Mouse (Mus musculus) MEL (cell line): ENCODE measurements around the gene Rpl19.

Source experiments
- CTCF ChIP-seq, 3 experiments: IDR thresholded peaks in 2 of 3; conservative IDR thresholded peaks in 1 of 3; 2 replicates each; pipeline ENCODE4 v1.5.1; 2011 to 2012; ENCODE audit warnings: low read length in 3 of 3, low read depth in 2 of 3, mild to moderate bottlenecking in 2 of 3, improper control_type of control experiment in 1 of 3, inconsistent platforms in 1 of 3, mixed read lengths in 1 of 3, moderate library complexity in 1 of 3; ENCODE audit not compliant: control insufficient read depth in 1 of 3, insufficient read depth in 1 of 3, poor library complexity in 1 of 3, severe bottlenecking in 1 of 3
- HCFC1 ChIP-seq: IDR thresholded peaks from 2 replicates; pipeline ENCODE4 v1.6.1; 2012; ENCODE audit warnings: low read depth, mild to moderate bottlenecking, inconsistent platforms, low read length, improper control_type of control experiment, moderate library complexity
- JUND ChIP-seq: IDR thresholded peaks from 2 replicates; pipeline ENCODE4 v1.6.1; 2011; ENCODE audit warnings: low read depth, mild to moderate bottlenecking, improper control_type of control experiment, low read length
- KAT2A ChIP-seq: conservative IDR thresholded peaks from 2 replicates; pipeline ENCODE4 v1.6.1; 2012; ENCODE audit warnings: low read depth, low read length, improper control_type of control experiment, inconsistent platforms
- NRF1 ChIP-seq: IDR thresholded peaks from 2 replicates; pipeline ENCODE4 v1.6.1; 2014; ENCODE audit warnings: low read depth, mild to moderate bottlenecking, inconsistent platforms, low read length, improper control_type of control experiment, moderate library complexity; ENCODE audit not compliant: poor library complexity, insufficient read depth, severe bottlenecking
- POLR2A ChIP-seq, 2 experiments: IDR thresholded peaks; 2 replicates each; pipeline ENCODE4 v1.6.1; 2011 to 2012; ENCODE audit warnings: low read length in 2 of 2, mild to moderate bottlenecking in 2 of 2, control low read depth in 1 of 2, improper control_type of control experiment in 1 of 2, low read depth in 1 of 2, moderate library complexity in 1 of 2; ENCODE audit not compliant: control insufficient read depth in 1 of 2, insufficient read depth in 1 of 2, poor library complexity in 1 of 2
- RCOR1 ChIP-seq: IDR thresholded peaks from 2 replicates; pipeline ENCODE4 v1.6.1; 2012; ENCODE audit warnings: low read depth, mild to moderate bottlenecking, inconsistent platforms, low read length, improper control_type of control experiment
- ZMIZ1 ChIP-seq: IDR thresholded peaks from 2 replicates; pipeline ENCODE4 v1.6.1; 2012; ENCODE audit warnings: low read depth, mild to moderate bottlenecking, inconsistent platforms, low read length, improper control_type of control experiment, moderate library complexity

- peak; percentile 89 for TF ChIP-seq HCFC1
- TF ChIP-seq NRF1, result peak; percentile 100; the same call in 1 of the 2 replicates
- TF ChIP-seq JUND, result no peak
- TF ChIP-seq RCOR1, result no peak; the same call in 1 of the 2 replicates
- TF ChIP-seq CTCF (IDR thresholded peaks at IDR 0.05 in 2 of 3, conservative IDR thresholded peaks at IDR 0.05 in 1 of 3; ENCODE audit: control insufficient read depth in 1 of 3, insufficient read depth in 1 of 3, low read depth in 2 of 3, low read length in 3 of 3, poor library complexity in 1 of 3, severe bottlenecking in 1 of 3), result no peak
- TF ChIP-seq POLR2A (IDR thresholded peaks at IDR 0.05; ENCODE audit: control insufficient read depth in 1 of 2, insufficient read depth in 1 of 2, low read depth in 1 of 2, low read length in 2 of 2, poor library complexity in 1 of 2), result peak; percentile 87 to 97
- peak; percentile 75 for TF ChIP-seq KAT2A
- peak; percentile 96 for TF ChIP-seq ZMIZ1
These were observed at the start of gene Rpl19 for GRCm38 (mm10) chr11:98026570-98027296.
